Mouse (Mus musculus) embryo, embryonic 11.5 days (tissue): ENCODE results near the gene Kctd10.
A peak's percentile ranks its signal among the peaks of the same experiment; 100 is the strongest.

ENCODE experiments used
- DNase-seq: peaks from one replicate; pipeline ENCODE4 v3.0.0-alpha.2; 2012; ENCODE audit warnings: low read depth, low spot score

Kctd10 gene

GRCm38 (mm10) chr5:114380209-114381012, at the start of gene Kctd10, which contains the start of gene Ube3b:
Kctd10 (minus strand) TSS chr5:114380508.
Ube3b (plus strand) TSS chr5:114380607.
- peak; percentile 88 for DNase-seq

GRCm38 (mm10) chr5:114429781-114430180, 49.5 kb upstream of the Kctd10 start:
- DNase-seq = no peak

DNA sequence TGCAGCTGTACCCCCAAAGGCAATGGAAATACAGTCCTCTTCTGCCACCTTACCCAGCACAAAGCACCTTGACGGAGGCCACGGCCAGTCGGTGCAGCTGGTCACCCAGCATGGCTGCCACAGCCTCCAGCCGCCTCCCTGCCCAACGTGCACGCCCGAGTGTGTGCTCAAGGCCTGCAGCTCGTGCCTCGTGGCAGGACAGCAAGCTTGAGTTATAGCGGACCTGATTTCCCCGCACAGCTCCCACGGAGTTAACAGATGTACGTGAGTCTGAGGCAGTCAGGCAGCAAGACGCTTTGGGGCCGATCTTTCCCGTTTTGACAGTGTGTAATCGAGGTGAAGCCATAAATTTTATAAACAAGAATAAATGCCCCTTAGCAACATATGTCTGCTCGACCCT, 48.3 kb upstream of the Kctd10 start:
- no peak for DNase-seq

GRCm38 (mm10) chr5:114426732-114427131, 46.4 kb upstream of the Kctd10 start:
- no peak for DNase-seq

GRCm38 (mm10) chr5:114423961-114424360, 43.7 kb upstream of the Kctd10 start:
- no peak for DNase-seq

GRCm38 (mm10) chr5:114422591-114422990, 42.3 kb upstream of the Kctd10 start:
- DNase-seq = no peak

DNA sequence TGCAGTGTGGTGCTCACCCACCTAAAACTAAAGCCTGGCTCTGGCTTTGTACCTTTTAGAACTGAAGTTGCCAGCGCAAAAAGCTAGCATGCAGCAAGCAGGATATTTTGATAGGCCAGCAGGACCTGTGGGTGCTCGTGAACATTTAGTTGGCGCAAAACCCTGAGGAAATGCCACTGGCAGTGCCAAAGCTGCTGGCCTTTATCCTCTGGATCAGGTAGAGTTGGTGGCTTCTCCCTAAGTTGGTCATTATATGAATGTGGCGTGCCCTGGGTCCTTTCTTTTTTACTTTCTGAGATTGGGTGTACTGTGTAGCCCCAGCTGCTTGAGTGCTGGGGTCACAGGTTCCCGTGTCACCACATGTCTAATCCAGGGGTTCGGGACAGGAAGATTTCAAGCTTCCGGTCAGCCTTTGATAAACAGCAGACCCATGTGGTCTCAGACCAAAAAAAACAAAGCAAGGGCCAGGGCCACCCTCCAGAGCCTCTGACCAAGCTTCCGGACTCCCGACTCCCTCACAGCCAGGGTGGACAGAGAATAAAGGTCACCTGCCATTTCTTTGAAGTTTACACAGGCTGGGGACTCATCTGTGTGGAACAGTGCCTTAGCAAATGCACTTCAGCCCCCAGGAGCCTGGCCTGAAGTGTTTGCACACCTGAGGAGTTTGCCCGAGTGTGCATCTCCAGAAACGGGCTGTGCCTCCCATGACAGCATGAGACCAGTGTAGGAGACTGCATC, 41.4 kb upstream of the Kctd10 start:
- DNase-seq = no peak

- DNase-seq = no peak
Measured at GRCm38 (mm10) chr5:114418541-114418940, 38.2 kb upstream of the Kctd10 start.

DNA sequence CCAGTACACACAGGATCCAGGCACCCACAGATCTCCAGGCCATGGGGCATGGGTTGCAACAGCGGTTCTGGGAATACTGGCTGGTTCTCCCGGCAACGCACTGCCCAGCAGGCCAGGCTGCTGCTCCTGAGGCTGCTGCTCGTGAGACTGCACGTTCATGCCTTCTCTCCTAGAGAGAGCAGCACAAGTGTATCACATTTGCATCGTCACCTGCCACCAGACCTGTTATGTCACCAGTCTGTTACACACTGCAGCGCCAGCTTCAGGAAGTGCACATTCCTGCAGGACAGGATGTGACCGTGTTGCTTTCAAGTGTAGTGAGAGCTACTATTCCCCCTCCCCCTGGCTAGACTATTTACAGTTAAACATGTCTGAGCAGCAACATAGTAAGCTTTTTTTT, 36.5 kb upstream of the Kctd10 start:
- DNase-seq = no peak

- no peak for DNase-seq
Measured at GRCm38 (mm10) chr5:114415606-114416005, 35.3 kb upstream of the Kctd10 start.

DNA sequence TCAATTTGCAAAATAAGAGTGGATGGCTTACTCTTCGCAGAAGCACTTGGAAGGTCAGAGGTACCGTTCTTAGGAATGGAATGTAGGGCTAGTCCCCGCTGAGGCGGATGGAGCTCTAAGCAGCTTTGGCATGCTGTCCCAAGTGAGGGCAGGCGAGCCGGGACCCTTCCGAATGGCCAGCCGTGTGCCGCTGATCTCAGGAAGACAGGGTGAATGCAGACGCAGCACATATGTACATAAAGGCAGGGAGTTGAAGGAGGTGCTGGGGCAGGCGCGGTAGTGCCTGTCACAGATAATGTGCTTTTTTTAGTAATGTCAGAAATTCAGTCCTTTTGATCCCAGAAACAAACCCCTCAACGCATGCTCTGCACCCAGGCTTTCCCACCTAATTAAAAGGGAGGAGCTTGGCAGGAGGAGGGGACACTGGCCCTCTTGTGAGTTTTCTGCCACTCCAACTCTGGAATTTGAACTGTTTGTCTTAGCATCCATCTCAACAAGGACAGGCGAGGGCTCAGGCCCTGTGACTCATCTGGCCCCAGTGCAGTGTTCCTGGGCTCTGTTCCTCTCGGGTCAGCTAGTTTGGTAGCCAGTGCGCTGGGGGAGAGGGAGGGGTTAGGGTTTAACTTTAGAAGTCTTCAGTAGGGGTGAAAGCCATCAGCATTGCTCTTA, 32.9 kb upstream of the Kctd10 start:
- DNase-seq = no peak

DNA sequence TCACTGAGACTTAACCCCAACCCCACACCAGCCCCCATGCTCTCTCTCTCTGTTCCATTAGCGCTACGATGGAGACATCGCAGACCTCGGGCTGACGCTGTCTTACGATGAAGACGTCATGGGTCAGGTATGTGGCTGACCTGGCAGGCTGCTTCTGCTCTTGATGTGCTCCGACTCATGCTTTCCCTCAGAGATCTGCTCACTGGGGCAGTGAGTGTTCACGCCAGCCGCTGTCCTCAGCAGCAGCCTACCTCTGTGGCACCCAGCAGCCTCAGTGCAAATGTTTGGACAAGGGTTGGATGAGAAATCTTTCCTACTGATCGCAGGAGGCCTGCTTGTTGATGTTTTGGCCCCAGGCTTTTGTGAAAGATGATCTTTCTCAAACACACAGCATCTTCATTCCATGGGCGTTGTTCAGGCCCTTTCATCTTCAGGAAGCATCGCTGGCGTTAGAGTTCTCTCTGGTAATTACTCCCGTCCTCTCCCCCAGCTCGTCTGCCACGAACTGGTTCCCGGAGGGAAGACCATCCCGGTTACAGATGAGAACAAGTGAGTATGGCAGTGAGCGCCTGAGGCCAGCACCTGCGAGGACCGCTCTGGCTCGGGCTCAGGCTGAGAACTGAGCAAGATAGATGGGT, 32.2 kb upstream of the Kctd10 start:
- DNase-seq = peak; percentile 13

GRCm38 (mm10) chr5:114410429-114410828, 30.1 kb upstream of the Kctd10 start:
- DNase-seq = no peak

- DNase-seq = no peak
Measured at GRCm38 (mm10) chr5:114408846-114409245, 28.5 kb upstream of the Kctd10 start.

DNA sequence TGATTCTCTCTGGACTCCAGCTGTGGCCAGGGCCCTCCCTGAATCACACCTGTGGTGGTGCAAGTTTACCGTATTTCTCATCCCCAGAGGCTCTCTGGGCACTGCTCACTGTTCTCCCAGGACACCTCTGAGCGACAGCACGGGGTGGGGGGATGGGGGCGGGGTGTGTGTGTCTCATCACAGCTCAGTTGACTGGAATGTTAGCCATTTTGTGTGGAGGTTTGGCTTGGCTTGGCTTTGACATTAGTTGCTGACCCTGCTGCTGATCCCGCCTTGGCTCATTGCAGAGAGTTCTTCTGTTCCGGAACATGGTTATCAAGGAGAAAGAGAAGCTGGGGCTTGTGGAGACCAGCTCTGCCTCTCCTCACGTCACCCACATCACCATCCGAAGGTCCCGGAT, 27.5 kb upstream of the Kctd10 start:
- DNase-seq = no peak

- DNase-seq = no peak
Measured at GRCm38 (mm10) chr5:114407269-114407668, 27.0 kb upstream of the Kctd10 start.

DNA sequence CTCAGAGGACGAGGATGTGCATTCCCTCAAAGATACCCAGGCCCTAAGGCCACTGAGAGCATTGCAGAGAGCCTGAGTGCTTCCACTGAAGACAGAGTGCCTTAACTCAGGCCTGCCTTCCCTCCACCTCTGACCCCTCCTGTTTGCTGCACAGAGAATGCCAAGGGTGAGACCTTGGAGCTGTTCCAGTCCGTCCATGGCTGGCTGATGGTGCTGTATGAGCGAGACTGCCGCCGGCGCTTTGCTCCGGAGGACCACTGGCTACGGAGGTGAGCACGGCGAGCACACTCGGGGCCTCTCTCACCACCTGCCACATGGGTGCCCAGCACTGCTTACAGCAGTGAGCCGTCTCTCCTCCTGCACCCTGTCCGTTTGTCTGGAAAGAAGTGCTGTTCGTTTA, 26.3 kb upstream of the Kctd10 start:
- no peak for DNase-seq

- no peak for DNase-seq
Measured at GRCm38 (mm10) chr5:114393169-114393568, 12.9 kb upstream of the Kctd10 start.

DNA sequence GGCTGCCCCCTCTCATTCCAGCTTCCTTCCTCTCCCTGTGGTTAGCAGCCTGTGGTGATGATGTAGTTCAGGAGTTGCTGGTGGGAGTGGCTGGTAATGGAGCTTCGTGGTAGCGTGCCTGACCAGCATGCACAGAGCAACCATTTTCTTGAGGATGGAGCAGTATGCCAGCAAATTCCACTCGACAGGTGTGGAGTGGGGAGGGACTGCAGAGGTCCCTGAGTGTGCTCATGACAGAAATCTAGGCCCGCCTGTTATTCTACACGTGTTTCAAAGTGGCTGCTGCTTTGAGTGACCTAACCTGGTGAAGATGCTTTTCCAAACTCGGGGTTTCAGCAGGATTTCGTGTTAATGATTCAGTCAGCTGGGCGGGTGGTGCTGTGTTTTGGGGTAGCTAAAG, 4.1 kb upstream of the Kctd10 start:
- no peak for DNase-seq

DNA sequence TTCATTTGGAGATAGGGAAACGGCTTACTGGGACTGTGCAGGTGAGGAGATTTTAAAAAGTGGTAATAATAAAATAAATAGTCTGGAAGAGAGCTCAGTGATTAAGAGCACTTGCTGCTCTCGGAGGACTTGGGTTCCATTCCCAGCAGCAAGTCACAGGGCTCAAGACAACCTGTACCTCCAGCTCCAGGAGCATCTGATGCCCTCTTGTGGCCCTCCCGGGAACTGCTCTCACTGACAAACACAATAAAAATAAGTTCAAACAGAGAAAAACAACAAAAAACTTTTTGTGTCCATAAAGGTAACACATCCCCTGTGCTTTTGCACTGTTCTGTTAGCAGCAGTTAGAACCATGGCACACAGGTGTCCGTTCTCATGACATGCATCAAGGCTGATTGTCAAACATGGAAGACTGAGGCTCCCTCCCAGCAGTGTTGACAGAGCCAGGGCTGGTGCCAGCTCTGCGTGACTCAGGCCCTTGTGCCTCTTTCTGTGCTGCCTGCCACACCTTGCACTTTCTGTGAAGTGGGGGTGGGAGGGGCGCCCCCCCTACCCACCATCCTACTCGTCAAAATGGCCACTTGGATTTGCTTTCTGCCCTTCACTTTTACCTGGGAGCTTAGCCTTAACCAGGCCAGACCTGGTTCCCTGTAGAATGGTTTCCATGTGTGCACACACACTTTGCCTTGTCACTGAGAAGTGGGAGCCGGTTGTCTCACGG, 3.0 kb upstream of the Kctd10 start:
- no peak for DNase-seq

DNA sequence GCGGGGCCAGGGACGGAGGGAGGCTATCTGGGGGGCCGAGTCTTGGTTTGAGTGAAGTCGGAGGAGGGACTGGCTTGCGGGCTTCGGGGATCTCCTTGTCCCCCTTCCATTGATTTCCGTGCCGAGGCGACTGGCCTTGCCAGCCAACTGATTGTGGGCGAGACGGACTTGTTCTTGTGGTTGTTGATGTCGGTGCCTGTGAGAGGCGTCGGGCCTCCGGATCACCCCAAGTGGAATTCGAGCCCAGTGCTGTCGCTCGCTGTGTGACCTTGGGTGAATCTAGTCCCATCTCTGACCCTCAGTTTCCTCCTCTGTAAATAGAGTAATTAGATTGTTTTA, 674 bp upstream of the Kctd10 start:
- no peak for DNase-seq
